Mouse (Mus musculus): ENCODE measurements around the gene Polr1e. TPM values are rescaled to one million over a fixed set of nuclear protein-coding genes. Genes with fewer than 3 reads are reported as not detected.

Polr1e gene
- polyA plus RNA-seq (2015; fragmentation: Nextera tagmentation; extraction: Ambion mirVana) = 18.3 and 19.9 TPM in 2 replicates

GRCm38 (mm10) chr4:45018452-45018980 is at the start of gene Polr1e:
Gene Polr1e, plus strand, starts transcription at chr4:45018583.
- Histone ChIP-seq H3K4me1 (replicated peaks; ENCODE audit: control insufficient read depth, insufficient read depth) (no peaks in the 10 kb centered on the region), H3K4me3 (ENCODE audit: low read depth, low read length) (peak within 1 kb of the TSS; percentile 69), H3K9ac (ENCODE audit: low read length) (peak within 1 kb of the TSS; percentile 69), H3K9me3 (ENCODE audit: control insufficient read depth, low read length) (no peaks in the 10 kb centered on the region), H3K27ac (replicated peaks) (no peak within 1 kb of the TSS; the same call in 1 of the 2 replicates), H3K4me2 (replicated peaks; ENCODE audit: low read depth) (peak within 1 kb of the TSS; percentile 96), H3K36me3 (ENCODE audit: control insufficient read depth, insufficient read depth, low read length) (peaks cover 2% of the 10 kb centered on the region; the same call in 1 of the 2 replicates), H3K27me3 (ENCODE audit: control insufficient read depth, insufficient read depth, low read length) (no peaks in the 10 kb centered on the region)
- TF ChIP-seq CTCF (IDR thresholded peaks at IDR 0.05; ENCODE audit: low read depth) (no peak), EP300 (optimal IDR thresholded peaks at IDR 0.05) (no peak)
- under 1% methylated on average over 29 of the region's 29 CpGs for WGBS
- peak; percentile 92 for ATAC-seq (ENCODE audit: low FRiP score, low TSS enrichment)
- peak; percentile 95 for DNase-seq (ENCODE audit: low spot score)

- Histone ChIP-seq H3K9ac (ENCODE audit: low read length) (no peak overlapping the region), H3K9me3 (ENCODE audit: control insufficient read depth, low read length) (no peaks in the 10 kb centered on the region), H3K27ac (replicated peaks) (no peak overlapping the region), H3K4me3 (ENCODE audit: low read depth, low read length) (no peak overlapping the region), H3K27me3 (ENCODE audit: control insufficient read depth, insufficient read depth, low read length) (no peaks in the 10 kb centered on the region), H3K36me3 (ENCODE audit: control insufficient read depth, insufficient read depth, low read length) (no peaks in the 10 kb centered on the region), H3K4me1 (replicated peaks; ENCODE audit: control insufficient read depth, insufficient read depth) (no peaks in the 10 kb centered on the region), H3K4me2 (replicated peaks; ENCODE audit: low read depth) (no peak overlapping the region)
- WGBS = 92% methylated on average over 7 of the region's 7 CpGs
- no peak for DNase-seq (ENCODE audit: low spot score)
- no peak for ATAC-seq (ENCODE audit: low FRiP score, low TSS enrichment)
- TF ChIP-seq EP300 (optimal IDR thresholded peaks at IDR 0.05) (no peak), CTCF (IDR thresholded peaks at IDR 0.05; ENCODE audit: low read depth) (no peak)
Measured at GRCm38 (mm10) chr4:44970056-44970455, 48.3 kb upstream of the Polr1e start.

DNA sequence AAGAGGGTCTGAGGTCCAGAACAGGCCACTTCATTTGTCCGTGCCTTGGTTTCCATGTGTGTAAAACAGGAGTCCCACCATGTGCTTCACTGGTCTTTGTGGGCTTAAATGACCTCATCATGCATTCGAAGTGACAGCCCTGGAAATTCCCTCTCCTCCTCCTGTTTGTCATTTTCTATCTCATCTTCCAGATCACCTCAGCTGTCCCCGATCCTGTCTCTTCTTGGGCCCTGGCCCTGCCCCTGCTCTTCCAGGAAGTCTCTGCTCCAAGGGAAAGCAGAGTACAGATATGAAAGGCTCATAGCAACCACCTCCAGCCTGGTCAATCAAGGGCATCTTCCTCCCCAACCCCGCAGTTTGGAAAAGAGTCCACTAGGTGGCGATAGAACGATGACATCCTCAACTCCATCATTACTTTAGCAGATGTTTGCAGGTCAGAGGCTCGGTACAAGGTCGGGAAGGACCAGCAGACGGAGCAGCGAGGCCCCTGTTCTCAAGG is 47.7 kb upstream of the Polr1e start:
- H3K27me3 ChIP-seq (ENCODE audit: control insufficient read depth, insufficient read depth, low read length) = no peaks in the 10 kb centered on the region
- peak; percentile 61 for DNase-seq (ENCODE audit: low spot score)
- no peak overlapping the region for H3K4me3 ChIP-seq (ENCODE audit: low read depth, low read length)
- no peaks in the 10 kb centered on the region for H3K36me3 ChIP-seq (ENCODE audit: control insufficient read depth, insufficient read depth, low read length)
- H3K9me3 ChIP-seq (ENCODE audit: control insufficient read depth, low read length) = no peaks in the 10 kb centered on the region
- no peak overlapping the region for H3K9ac ChIP-seq (ENCODE audit: low read length)
- no peaks in the 10 kb centered on the region for H3K4me1 ChIP-seq (replicated peaks; ENCODE audit: control insufficient read depth, insufficient read depth)
- 22% methylated on average over 10 of the region's 10 CpGs for WGBS
- TF ChIP-seq EP300 (optimal IDR thresholded peaks at IDR 0.05) = no peak
- TF ChIP-seq CTCF (IDR thresholded peaks at IDR 0.05; ENCODE audit: low read depth) = peak; percentile 90
- H3K4me2 ChIP-seq (replicated peaks; ENCODE audit: low read depth) = no peak overlapping the region
- 0 out of 2 replicates have a peak, but pooled peaks have one; percentile 18 for ATAC-seq (ENCODE audit: low FRiP score, low TSS enrichment)
- H3K27ac ChIP-seq (replicated peaks) = no peak overlapping the region

DNA sequence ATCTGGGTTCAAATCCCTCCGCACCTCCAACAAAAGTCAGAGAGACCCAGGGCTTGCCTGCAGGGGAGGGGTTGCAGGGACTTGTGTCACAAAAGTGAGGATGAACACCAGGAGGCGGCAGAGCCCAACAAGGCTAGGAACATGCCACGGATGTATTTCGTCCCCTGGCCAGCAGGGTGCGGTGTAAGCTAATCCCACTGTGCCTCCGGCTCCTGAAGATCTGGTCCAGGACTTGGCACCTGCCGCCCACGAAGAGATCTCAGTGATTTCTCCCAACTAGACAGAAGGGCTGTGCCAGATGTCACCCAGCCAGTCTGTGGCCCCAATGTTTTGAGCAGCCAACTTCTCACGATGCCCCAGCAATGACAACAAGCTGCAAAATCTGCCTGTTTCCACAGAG is 44.9 kb upstream of the Polr1e start:
- ATAC-seq (ENCODE audit: low FRiP score, low TSS enrichment) (peak; percentile 84), DNase-seq (ENCODE audit: low spot score) (peak; percentile 92)
- TF ChIP-seq EP300 (optimal IDR thresholded peaks at IDR 0.05) = no peak
- TF ChIP-seq CTCF (IDR thresholded peaks at IDR 0.05; ENCODE audit: low read depth) = peak; percentile 99
- WGBS = 10% methylated on average over 9 of the region's 9 CpGs
- no peaks in the 10 kb centered on the region for H3K9me3 ChIP-seq (ENCODE audit: control insufficient read depth, low read length)
- H3K4me2 ChIP-seq (replicated peaks; ENCODE audit: low read depth) = peak overlapping the region; percentile 47
- no peak overlapping the region for H3K27ac ChIP-seq (replicated peaks)
- H3K4me1 ChIP-seq (replicated peaks; ENCODE audit: control insufficient read depth, insufficient read depth) = no peaks in the 10 kb centered on the region
- H3K27me3 ChIP-seq (ENCODE audit: control insufficient read depth, insufficient read depth, low read length) = no peaks in the 10 kb centered on the region
- no peaks in the 10 kb centered on the region for H3K36me3 ChIP-seq (ENCODE audit: control insufficient read depth, insufficient read depth, low read length)
- no peak overlapping the region for H3K9ac ChIP-seq (ENCODE audit: low read length)
- peak overlapping the region; percentile 10; the same call in 1 of the 2 replicates for H3K4me3 ChIP-seq (ENCODE audit: low read depth, low read length)

GRCm38 (mm10) chr4:44973871-44974270 is 44.5 kb upstream of the Polr1e start:
- Histone ChIP-seq H3K27me3 (ENCODE audit: control insufficient read depth, insufficient read depth, low read length) (no peaks in the 10 kb centered on the region), H3K4me2 (replicated peaks; ENCODE audit: low read depth) (peak overlapping the region; percentile 47), H3K36me3 (ENCODE audit: control insufficient read depth, insufficient read depth, low read length) (no peaks in the 10 kb centered on the region), H3K9me3 (ENCODE audit: control insufficient read depth, low read length) (no peaks in the 10 kb centered on the region), H3K9ac (ENCODE audit: low read length) (no peak overlapping the region), H3K4me3 (ENCODE audit: low read depth, low read length) (peak overlapping the region; percentile 10; the same call in 1 of the 2 replicates), H3K4me1 (replicated peaks; ENCODE audit: control insufficient read depth, insufficient read depth) (no peaks in the 10 kb centered on the region), H3K27ac (replicated peaks) (no peak overlapping the region)
- WGBS = 44% methylated on average over 14 of the region's 14 CpGs
- ATAC-seq (ENCODE audit: low FRiP score, low TSS enrichment) (peak; percentile 25), DNase-seq (ENCODE audit: low spot score) (no peak)
- TF ChIP-seq EP300 (optimal IDR thresholded peaks at IDR 0.05) = no peak

GRCm38 (mm10) chr4:44974331-44974730 is 44.1 kb upstream of the Polr1e start:
- TF ChIP-seq EP300 (optimal IDR thresholded peaks at IDR 0.05) (no peak), CTCF (IDR thresholded peaks at IDR 0.05; ENCODE audit: low read depth) (no peak)
- DNase-seq (ENCODE audit: low spot score) (no peak), ATAC-seq (ENCODE audit: low FRiP score, low TSS enrichment) (no peak)
- H3K36me3 ChIP-seq (ENCODE audit: control insufficient read depth, insufficient read depth, low read length) = no peaks in the 10 kb centered on the region
- no peak overlapping the region for H3K9ac ChIP-seq (ENCODE audit: low read length)
- no peaks in the 10 kb centered on the region for H3K9me3 ChIP-seq (ENCODE audit: control insufficient read depth, low read length)
- no peaks in the 10 kb centered on the region for H3K4me1 ChIP-seq (replicated peaks; ENCODE audit: control insufficient read depth, insufficient read depth)
- no peak overlapping the region for H3K4me2 ChIP-seq (replicated peaks; ENCODE audit: low read depth)
- no peak overlapping the region for H3K27ac ChIP-seq (replicated peaks)
- H3K4me3 ChIP-seq (ENCODE audit: low read depth, low read length) = no peak overlapping the region
- WGBS = 77% methylated on average over 8 of the region's 8 CpGs
- no peaks in the 10 kb centered on the region for H3K27me3 ChIP-seq (ENCODE audit: control insufficient read depth, insufficient read depth, low read length)
